Mouse (Mus musculus) forebrain, embryonic 10.5 days (tissue): ENCODE data around the gene Ppp4r4. TPM values are rescaled to one million over a fixed set of nuclear protein-coding genes. Genes with fewer than 3 reads are reported as not detected.
"Not testable (repeated sequence)": the region's sequence is repeated elsewhere in the genome, so short reads cannot be mapped to it uniquely, and the experiment has no call there.

ENCODE experiments used
- DNase-seq: peaks from one replicate; pipeline ENCODE4 v3.0.0-alpha.2; 2017; ENCODE audit warnings: low spot score; ENCODE audit errors: extremely low spot score
- H3K27ac ChIP-seq: fragments of 300-500 bp; sonication (generic); 2 replicates; pipeline ENCODE4 v1.5.1; 2016; ENCODE audit warnings: mild to moderate bottlenecking
- H3K27me3 ChIP-seq: fragments of 300-500 bp; sonication (generic); 2 replicates; pipeline ENCODE4 v1.6.1; 2016; ENCODE audit warnings: mild to moderate bottlenecking; ENCODE audit not compliant: poor library complexity, severe bottlenecking
- H3K36me3 ChIP-seq: fragments of 300-500 bp; sonication (generic); replicated peaks from 2 replicates; pipeline ENCODE4 v1.6.1; 2016; ENCODE audit warnings: mild to moderate bottlenecking, moderate library complexity
- H3K4me1 ChIP-seq: fragments of 300-500 bp; sonication (generic); 2 replicates; pipeline ENCODE4 v1.6.1; 2016
- H3K4me3 ChIP-seq: fragments of 300-500 bp; sonication (generic); 2 replicates; pipeline ENCODE4 v1.5.1; 2016; ENCODE audit warnings: mild to moderate bottlenecking, moderate library complexity
- H3K9me3 ChIP-seq: fragments of 300-500 bp; sonication (generic); 2 replicates; pipeline ENCODE4 v1.6.1; 2016; ENCODE audit warnings: mild to moderate bottlenecking, moderate library complexity
- WGBS: fragments of 180-500 bp; shearing (Covaris S2); methylation state at CpG from one replicate; pipeline ENCODE4 v1.1.7; 2016; 5-methylcytosine and 5-hydroxymethylcytosine counted together
- polyA plus RNA-seq: library from polyadenylated mRNA; unstranded; fragments of >200 nt; fragmentation: Nextera tagmentation; extraction: Ambion mirVana; gene quantifications from 2 replicates; pipeline ENCODE4 v1.2.1, GENCODE M21; 2016

Ppp4r4 gene
- polyA plus RNA-seq: 2.8 and 3.3 TPM in 2 replicates

DNA sequence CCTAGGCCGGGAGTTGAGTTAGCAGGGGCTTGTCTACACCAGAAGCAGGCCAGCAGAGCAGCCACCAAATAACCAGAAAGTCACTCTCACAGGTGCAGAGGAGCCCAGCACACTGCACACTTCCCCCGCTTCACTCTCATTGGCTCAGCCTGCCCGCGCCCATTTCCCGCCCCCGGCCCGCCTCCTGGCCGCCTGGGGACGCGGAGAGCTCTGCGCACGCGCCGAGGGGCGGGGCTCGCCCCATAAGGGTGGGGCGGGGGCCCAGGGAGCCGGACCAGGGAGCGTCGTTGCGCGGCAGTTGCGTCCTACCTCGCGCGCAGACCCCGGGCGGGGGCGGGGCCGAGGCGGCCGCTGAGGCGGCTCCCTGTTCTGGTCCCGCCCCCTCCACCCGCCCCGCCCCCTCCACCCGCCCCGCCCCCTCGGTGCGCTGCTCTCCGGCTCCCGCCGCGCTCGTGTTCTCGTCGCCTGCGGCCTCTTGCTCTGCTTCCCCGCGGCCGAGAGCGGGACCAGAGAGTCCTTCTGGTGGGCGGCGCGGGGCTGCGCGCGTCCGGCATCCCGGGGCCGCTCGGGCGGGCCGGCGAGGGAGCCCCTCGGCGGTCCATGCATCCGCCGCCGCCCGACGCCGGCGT, at the start of gene Ppp4r4:
Gene Ppp4r4 (plus strand): TSS at position 264 of the 629 bp plus-strand sequence.
- DNase-seq: peak; percentile 91
- Histone ChIP-seq H3K27ac (peak within 1 kb of the TSS; percentile 86), H3K27me3 (peaks cover 25% of the 10 kb centered on the region), H3K9me3 (no peaks in the 10 kb centered on the region), H3K36me3 (no peaks in the 10 kb centered on the region), H3K4me1 (peaks cover 18% of the 10 kb centered on the region), H3K4me3 (peak within 1 kb of the TSS; percentile 73)
- under 1% methylated on average over 52 of the region's 74 CpGs for WGBS

DNA sequence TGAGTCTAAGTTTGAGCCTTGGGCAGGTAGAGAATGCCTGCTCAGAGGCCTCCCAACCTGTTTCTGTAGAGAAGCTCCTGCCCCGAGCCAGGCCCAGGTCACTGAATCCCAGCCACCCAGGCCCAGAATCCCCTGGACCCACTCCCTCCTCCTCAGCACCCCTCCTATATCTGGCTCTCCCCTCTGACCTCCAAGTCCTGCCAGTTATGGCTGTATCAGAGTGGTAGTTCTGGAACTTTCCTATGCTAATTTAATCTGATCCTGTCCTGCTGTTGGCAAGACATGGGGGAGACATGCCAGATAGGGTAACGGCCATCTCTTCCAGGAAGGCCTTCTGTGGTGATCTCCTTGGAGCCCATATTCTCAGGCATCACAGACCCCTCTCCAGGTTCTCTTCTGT, 49.3 kb upstream of the Ppp4r4 start:
- Histone ChIP-seq H3K4me3 (no peak overlapping the region), H3K27me3 (no peaks in the 10 kb centered on the region), H3K36me3 (no peaks in the 10 kb centered on the region), H3K9me3 (no peaks in the 10 kb centered on the region), H3K4me1 (no peaks in the 10 kb centered on the region), H3K27ac (no peak overlapping the region)
- WGBS: 88% methylated on average over 2 of the region's 2 CpGs
- no peak for DNase-seq

DNA sequence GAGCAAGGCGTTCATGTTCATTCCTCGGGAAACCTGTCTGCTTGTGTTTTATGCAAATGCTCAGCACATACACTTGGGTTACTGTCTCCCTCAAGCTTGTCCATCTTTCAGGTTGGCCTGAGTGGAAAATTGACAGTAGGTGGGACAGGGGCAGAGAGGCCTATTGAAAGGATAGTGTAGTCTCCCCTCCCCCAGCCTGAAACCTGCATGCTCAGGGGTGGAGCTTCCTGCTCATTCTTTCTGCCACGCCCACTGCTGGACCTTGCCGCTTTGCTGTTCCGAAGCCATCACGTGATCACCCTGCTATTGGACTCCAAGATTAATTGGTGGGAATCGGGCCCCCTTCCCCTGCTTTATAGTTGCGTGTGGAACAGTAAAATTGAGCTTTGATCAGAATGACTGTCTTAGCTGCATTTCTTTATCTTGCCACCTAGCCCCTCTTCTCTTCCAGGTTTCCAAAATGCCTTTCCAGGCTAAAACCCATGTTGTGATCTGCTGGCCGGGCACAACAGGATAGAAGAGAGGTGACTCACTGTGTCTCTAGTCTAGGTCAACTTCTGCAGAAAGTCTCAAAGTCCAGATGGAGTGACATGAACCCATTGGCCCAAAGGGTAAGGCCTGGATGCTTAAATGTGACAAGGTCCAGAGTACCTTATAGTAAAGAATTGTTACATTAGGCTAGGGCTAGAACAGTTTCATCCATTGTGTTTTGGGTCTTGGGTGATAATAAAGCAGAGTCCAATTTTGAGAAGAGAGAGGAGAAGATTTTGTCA, 47.7 kb upstream of the Ppp4r4 start:
- WGBS: 69% methylated on average over 9 of the region's 9 CpGs
- H3K36me3 ChIP-seq, H3K4me3 ChIP-seq, H3K27ac ChIP-seq, H3K27me3 ChIP-seq, H3K4me1 ChIP-seq, DNase-seq, H3K9me3 ChIP-seq: not testable (repeated sequence)

DNA sequence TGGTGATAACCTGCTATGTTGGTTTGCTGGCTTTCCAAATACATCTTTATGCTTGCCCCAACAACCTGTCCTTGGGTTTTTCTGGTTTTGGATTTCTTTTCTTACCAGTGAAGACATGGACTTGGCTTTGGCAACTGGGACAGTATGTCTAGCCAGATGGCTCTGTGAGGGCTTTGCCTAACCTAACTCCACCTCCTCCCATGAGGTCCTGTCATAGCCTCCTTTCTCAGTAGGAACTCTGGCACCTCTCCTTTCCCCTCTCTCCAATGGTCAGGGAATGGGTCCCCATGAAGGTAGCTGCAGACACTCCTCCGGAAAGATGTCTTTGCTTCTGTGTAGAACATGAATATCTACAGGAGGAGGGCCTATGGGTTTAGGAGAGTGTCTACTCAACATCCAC, 45.4 kb upstream of the Ppp4r4 start:
- H3K27ac ChIP-seq: no peak overlapping the region
- H3K4me1 ChIP-seq: no peaks in the 10 kb centered on the region
- H3K4me3 ChIP-seq: no peak overlapping the region
- DNase-seq: no peak
- no peaks in the 10 kb centered on the region for H3K9me3 ChIP-seq
- 84% methylated on average over 1 of the region's 1 CpGs for WGBS
- no peaks in the 10 kb centered on the region for H3K36me3 ChIP-seq
- no peaks in the 10 kb centered on the region for H3K27me3 ChIP-seq

DNA sequence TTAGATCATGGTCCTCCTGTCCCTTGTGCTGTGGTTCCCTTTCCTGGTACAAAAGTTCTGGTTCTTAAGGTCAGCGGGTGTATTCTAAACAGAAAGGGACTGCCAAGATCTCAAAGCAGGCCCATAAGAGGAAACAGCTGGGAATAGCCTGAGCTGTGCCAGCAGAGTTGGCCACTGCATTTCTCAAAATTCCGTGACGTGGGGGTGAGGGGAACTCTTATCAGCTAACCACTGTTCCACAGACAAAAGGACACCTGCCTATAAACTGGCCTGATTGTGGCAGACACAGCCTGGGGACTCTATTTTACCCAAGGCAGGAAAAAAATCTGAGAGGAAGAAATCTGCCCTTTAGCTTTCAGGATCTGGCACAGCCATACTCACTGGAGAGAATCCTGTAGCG, 44.8 kb upstream of the Ppp4r4 start:
- H3K27me3 ChIP-seq: no peaks in the 10 kb centered on the region
- H3K9me3 ChIP-seq: no peaks in the 10 kb centered on the region
- no peak overlapping the region for H3K4me3 ChIP-seq
- WGBS: 74% methylated on average over 4 of the region's 4 CpGs
- no peaks in the 10 kb centered on the region for H3K4me1 ChIP-seq
- DNase-seq: no peak
- no peaks in the 10 kb centered on the region for H3K36me3 ChIP-seq
- no peak overlapping the region for H3K27ac ChIP-seq

DNA sequence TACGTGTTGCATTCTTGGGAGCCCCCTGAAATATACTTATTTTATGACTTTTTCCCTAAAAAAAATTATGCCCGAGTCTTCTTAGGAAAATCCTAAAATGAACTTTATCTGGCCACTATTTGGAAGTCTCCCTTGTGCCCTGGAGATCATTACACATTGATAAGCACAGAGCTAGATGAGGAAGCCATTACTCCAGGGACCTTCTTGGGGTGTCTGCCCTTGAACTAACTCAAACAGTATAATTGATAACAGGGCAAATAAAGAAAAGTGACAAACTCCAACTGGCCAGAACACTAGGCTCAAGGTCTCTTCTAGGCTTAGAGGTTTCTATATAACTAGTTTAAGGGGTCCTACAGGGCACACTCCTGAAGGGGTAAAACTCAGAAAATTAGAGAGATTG, 44.3 kb upstream of the Ppp4r4 start:
- H3K4me3 ChIP-seq: no peak overlapping the region
- no peak overlapping the region for H3K27ac ChIP-seq
- no peaks in the 10 kb centered on the region for H3K4me1 ChIP-seq
- no peaks in the 10 kb centered on the region for H3K36me3 ChIP-seq
- H3K9me3 ChIP-seq: no peaks in the 10 kb centered on the region
- DNase-seq: no peak
- 76% methylated on average over 2 of the region's 2 CpGs for WGBS
- H3K27me3 ChIP-seq: no peaks in the 10 kb centered on the region

DNA sequence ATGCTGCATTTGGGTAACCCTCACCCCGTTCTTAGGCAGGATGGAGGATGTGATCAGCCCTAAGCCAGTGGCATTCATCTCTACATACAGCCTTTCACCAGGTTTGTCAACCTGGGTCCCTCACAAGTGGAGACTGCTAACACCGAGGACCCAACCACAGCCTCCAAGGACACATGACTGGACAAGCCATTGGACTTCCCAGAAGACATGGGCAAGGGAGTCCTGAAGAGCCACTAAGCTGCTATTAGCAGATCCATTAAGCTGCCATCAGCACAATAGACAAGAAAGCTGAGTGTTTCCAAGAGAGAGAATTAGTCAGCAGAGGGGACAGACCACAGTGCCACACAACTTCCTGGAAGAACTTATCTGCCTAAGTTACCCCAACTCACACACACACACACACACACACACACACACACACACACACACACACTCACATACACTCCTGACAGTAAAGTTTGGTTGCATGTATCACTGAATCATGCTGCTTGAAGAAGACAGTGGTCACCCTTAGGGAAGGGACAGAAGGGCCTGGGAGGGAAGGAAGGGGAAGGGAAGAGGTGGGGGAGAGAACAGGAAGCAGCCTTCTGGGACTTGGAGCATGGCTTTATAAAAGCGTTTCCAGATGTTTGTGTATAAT, 40.9 kb upstream of the Ppp4r4 start:
- Histone ChIP-seq H3K36me3 (no peaks in the 10 kb centered on the region), H3K27me3 (no peaks in the 10 kb centered on the region), H3K27ac (no peak overlapping the region), H3K9me3 (no peaks in the 10 kb centered on the region), H3K4me1 (no peaks in the 10 kb centered on the region), H3K4me3 (no peak overlapping the region)
- WGBS: 77% methylated on average over 3 of the region's 3 CpGs
- no peak for DNase-seq

DNA sequence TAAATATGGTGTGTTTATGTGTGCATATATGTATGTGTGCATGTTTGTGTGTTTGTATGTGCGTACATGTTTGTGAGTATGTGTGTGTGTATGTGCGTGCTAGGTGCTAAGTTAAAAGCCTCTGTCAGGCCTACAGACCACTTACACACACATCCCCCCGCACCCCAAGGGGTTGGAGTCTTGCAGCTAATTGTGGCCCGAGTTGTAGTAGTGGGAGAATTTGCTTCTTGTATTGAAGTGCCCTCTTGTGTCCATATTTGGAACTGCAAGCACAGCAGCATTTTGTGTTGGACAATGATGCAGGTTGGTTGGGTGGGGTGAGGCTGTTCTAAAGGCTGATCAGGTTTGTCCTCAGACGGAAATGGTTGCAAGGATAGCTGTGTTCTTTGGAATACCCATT, 39.3 kb upstream of the Ppp4r4 start:
- H3K9me3 ChIP-seq: no peaks in the 10 kb centered on the region
- H3K36me3 ChIP-seq: no peaks in the 10 kb centered on the region
- DNase-seq: peak; percentile 45
- no peaks in the 10 kb centered on the region for H3K27me3 ChIP-seq
- H3K4me1 ChIP-seq: no peaks in the 10 kb centered on the region
- WGBS: 37% methylated on average over 5 of the region's 5 CpGs
- no peak overlapping the region for H3K4me3 ChIP-seq
- no peak overlapping the region for H3K27ac ChIP-seq

DNA sequence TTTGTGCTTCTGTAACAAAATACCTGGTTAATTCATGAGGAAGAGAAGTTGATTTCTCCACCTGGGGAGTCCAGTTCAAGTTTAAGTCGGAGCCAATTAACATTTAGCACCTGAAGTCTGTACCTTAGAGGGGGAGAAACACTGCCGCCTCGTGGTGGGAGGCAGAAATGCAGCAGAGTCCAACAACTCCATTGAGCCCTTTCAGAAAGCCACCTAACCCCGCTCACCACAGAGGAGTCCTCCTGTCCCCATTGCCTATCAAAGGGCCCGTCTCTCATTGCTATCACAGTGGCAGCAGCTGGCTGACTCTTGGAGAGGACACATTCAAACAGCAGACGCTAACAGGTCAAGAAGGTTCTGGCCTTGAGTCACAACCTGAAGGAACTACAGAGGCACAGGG, 37.6 kb upstream of the Ppp4r4 start:
- DNase-seq: peak; percentile 21
- H3K27ac ChIP-seq: no peak overlapping the region
- H3K36me3 ChIP-seq: no peaks in the 10 kb centered on the region
- no peaks in the 10 kb centered on the region for H3K27me3 ChIP-seq
- no peaks in the 10 kb centered on the region for H3K4me1 ChIP-seq
- 27% methylated on average over 6 of the region's 6 CpGs for WGBS
- no peak overlapping the region for H3K4me3 ChIP-seq
- H3K9me3 ChIP-seq: no peaks in the 10 kb centered on the region

DNA sequence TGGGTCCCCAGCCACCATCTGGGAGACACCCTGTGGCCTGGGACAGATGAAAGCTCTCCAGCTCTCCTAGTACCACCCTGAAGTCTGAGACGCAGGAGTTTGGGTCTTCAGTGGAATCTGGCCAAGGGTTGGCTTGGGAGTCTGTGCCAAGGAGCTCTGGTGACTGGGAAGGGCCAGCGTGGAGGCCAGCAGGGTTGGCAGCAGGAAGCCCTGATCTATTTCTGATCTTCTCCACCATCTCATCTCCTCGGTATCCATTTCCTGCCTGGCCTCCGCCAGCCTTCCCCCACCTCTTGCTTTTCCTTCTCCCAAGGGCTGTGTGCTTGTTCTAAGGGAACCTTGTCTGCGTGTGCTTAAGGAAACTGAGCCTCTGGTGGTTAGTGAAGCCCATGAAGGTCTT, 33.3 kb upstream of the Ppp4r4 start:
- no peaks in the 10 kb centered on the region for H3K36me3 ChIP-seq
- no peaks in the 10 kb centered on the region for H3K27me3 ChIP-seq
- H3K27ac ChIP-seq: no peak overlapping the region
- H3K4me3 ChIP-seq: no peak overlapping the region
- H3K4me1 ChIP-seq: no peaks in the 10 kb centered on the region
- H3K9me3 ChIP-seq: no peaks in the 10 kb centered on the region
- no peak for DNase-seq
- 78% methylated on average over 5 of the region's 5 CpGs for WGBS

DNA sequence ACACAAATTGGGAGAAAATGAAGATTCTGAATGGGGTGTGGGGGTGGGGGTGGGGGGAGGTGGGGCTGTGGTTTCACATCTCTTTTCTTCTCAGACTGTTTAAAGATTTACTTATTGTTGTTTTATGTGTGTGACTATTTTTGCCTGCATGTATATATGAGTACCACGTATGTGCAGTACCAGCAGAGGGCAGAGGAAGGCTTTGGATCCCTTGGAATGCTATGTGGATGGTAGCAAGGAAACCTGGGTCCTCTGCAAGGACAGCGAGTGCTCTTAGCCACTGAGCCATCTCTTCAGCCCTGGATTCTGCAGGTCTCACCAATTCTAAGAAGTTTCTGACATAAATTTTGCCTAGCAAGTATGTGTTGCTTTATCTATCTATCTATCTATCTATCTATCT, 32.8 kb upstream of the Ppp4r4 start:
- Histone ChIP-seq H3K4me1 (no peaks in the 10 kb centered on the region), H3K4me3 (no peak overlapping the region), H3K27ac (no peak overlapping the region), H3K9me3 (no peaks in the 10 kb centered on the region), H3K27me3 (no peaks in the 10 kb centered on the region), H3K36me3 (no peaks in the 10 kb centered on the region)
- no peak for DNase-seq
- WGBS: 78% methylated on average over 2 of the region's 2 CpGs

DNA sequence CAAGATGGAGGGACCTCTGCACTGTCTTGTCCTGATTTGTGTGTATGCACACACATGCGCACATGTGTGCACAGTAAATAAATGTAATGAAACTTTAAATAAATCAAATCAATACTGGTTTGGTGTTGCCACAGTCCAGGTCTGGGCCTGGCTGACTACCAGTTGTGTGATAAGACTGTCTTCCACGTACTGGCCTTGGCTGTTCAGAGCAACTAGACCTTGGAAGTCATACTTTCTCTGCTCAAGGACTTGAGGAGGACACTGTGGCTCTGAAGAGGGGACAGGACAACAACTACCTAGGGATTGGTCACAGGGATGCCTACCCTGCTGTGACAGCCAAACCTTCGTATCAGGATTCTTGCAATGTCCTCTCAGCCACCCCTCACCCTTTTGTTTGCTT, 28.8 kb upstream of the Ppp4r4 start:
- H3K4me3 ChIP-seq: no peak overlapping the region
- no peaks in the 10 kb centered on the region for H3K36me3 ChIP-seq
- WGBS: 81% methylated on average over 3 of the region's 3 CpGs
- no peaks in the 10 kb centered on the region for H3K27me3 ChIP-seq
- H3K27ac ChIP-seq: no peak overlapping the region
- no peaks in the 10 kb centered on the region for H3K9me3 ChIP-seq
- peaks cover 1% of the 10 kb centered on the region for H3K4me1 ChIP-seq
- DNase-seq: no peak

DNA sequence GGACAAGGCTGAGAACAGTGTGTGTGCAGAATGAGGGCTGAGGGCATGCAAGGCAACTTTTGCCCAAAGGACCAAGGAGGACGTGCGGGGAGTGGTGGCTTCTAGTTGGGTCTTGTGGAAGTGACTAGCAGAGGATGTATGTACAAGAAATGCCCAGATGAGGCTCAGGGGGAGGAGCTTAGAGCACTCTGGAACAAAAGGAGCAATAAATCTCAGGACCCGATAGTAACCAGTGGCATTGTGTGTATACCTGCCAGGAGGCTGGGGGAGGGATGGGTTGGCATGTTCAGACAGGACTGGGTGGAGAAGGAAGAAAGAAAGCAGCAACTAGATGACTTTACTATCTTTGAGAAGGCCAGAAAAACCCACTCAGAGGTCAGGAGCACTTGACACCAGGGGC, 27.7 kb upstream of the Ppp4r4 start:
- H3K4me3 ChIP-seq: no peak overlapping the region
- no peaks in the 10 kb centered on the region for H3K27me3 ChIP-seq
- H3K27ac ChIP-seq: no peak overlapping the region
- WGBS: 91% methylated on average over 3 of the region's 3 CpGs
- no peaks in the 10 kb centered on the region for H3K36me3 ChIP-seq
- no peaks in the 10 kb centered on the region for H3K9me3 ChIP-seq
- peaks cover 4% of the 10 kb centered on the region for H3K4me1 ChIP-seq
- DNase-seq: no peak
